Mouse (Mus musculus): Measurements from ENCODE around the gene Asrgl1.

Gene Asrgl1

GRCm38 (mm10) chr19:9070316-9070715, 65.1 kb downstream of the Asrgl1 start:
- no peak for DNase-seq

DNA sequence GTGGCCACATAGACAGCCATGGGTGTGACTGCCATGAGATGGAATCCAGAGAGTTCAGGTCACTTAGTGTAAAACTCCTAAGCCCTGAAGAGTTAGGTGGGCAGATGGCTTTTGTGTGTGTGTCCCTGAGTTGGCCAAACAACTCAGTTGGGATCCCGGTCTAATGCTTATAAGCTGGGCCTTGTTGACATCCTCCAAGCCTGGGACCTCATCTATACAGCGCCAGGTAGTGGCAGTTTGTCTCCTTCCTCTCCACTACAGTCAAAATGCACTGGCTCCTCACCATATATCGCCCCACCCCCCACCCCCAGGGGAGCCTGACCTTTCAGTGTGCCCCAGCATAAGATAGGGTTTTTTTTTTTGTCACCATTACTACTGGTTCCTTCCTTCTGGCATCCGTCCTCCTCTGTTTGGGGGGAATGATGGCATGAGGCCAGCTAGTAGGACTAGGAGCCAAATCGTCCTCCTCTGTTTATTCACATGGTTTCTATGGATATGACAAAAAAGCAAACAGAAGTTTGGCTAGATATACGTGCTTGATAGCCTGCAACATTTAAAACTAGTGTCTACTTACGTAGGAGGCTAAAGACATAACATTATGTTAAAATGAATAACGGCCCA, 65.6 kb downstream of the Asrgl1 start:
- DNase-seq, result no peak

DNA sequence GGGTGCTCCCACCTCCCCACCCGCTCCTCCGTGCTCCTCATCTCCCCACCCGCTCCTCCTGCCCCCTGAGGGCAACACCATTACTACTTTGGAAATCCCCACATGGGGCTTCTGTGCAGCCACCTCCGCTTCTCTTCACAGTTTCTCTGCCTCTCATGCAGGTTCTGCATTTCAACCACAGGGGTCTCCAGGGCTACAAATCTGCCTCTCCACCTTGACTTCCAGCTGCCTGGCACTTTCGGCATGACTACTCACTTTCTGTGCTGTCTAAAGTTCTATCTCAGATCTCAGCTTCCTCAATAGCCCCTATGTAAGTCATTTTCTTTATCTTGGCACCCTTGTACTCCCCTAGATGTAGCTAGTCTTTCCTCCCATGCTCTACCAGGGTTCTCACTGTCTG, 68.1 kb downstream of the Asrgl1 start:
- DNase-seq, result no peak

DNA sequence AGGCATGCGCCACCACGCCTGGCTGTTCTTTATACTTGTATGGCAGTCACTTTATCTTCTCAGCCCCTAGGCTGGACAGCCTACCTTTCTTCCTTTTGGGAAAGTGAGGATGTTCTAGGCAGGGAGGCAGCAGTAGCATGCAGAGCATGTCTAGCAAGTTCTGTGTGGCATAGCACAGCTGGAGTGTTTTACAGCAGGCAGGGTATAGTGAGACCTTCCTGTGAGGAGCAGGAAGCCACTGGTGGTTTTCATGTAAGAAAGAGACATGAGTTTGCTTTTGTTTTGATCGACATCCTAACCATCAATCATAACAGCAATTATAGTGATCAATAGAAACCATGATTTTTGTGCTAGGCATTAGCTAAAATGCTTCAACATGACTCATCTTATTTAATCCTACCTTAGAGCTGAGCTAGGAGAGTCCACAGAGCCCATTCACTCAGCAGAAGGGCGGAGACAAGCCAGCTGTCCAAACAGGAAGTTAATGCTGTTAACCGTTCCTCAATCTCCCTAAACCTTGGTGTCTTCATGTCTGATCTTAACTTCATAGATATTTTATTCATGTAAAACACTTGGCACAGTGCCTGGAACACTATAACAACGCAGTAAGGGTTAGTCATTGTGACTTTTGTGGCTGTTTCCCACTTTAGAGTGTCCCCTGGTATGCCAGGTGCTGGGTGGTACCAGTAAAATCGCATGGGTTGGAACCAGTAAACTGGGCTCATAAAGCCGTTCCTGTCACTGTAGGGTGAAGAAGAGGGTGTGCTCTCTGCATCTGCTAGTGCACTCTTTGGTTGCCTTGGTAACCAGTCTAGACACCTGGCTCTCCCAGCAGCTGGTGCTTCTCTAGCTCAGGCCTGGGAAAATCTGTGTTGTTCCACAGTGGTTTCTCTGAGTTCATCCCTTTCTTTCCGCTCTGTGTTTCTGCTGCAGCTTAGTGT, 69.5 kb downstream of the Asrgl1 start:
- DNase-seq, result no peak

GRCm38 (mm10) chr19:9063831-9064230, 71.6 kb downstream of the Asrgl1 start:
- no peak for DNase-seq

DNA sequence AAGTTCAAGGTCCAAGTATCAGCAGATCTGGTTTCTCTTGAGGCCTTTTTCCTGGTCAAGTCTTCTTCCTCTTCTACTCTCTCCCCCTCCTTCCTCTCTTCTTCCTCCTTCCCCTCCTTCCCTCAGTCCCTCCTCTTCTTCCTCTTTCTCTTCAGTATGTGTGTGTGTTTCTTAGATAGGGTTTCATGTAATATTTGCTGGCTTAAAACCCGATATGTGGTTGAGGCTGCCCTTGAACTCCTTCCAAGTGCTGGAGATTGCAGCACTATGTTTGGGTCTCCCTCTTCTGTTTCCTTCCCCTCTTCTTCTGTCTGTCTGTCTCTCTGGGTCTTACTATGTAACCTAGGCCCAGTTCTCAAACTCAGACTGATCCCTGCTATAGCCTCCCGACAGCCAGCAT, 72.6 kb downstream of the Asrgl1 start:
- DNase-seq, result no peak

DNA sequence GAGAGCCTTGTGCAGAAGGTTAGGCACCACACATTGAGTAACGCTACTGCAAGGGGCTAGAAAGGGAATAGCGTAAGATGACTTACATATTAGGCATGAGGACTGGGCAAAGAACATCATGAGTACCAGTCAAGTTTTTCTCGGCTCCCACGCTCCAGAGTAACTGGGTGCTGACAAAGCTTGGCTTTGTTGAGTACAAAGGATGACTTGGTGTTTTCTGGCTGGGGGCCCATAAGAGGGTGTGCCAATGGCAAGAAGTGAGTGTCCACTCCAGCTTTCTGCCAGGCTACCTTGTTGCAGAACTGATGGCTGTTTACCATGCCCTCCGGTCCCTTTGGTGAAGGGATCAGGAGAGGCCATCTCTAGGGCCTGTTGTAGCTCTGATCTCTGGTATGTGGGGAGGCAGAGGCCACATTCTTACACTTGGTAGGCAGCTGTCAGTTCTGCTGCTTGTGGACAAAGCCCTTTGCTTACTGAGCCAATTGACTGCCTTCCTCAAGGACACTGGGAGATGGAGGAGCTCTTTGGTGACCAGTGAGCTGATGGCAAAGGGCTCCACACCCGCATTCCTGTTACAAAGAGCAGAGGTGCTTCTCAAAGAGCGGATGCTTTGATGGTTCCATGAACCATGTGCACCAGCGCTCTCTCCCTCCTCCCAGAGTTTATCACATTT, 74.1 kb downstream of the Asrgl1 start:
- DNase-seq, result no peak

GRCm38 (mm10) chr19:9060103-9060502, 75.3 kb downstream of the Asrgl1 start:
- DNase-seq, result no peak
